Mouse (Mus musculus): ENCODE measurements at regions not wholly inside any gene's neighbourhood (a gene's known extent, or its start where the extent isn't known, plus 50 kb on each side); places are given as distances from the start of the nearest gene placed in this dataset.

DNA sequence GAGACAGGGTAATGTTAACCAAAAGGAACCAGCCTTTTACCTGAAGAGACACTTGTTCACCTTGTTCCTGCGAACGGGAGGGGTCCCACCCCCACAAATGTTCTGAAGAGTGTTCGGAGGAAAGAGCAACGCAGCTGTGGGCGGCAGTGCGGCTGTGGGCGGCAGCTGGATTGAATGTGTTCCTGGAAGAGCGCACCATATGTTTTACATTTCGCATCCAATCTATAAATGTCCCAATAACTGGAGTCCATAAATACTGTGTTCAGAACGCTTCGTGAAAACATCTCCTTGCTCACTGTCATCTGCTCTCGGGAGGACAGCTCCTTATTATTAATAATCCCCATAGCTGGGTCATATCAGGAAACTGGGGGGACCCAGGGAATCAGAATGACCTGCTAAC lies 309.2 kb upstream of the Hs6st1 start:
- TF ChIP-seq CTCF (IDR thresholded peaks at IDR 0.05; ENCODE audit: extremely low read depth, insufficient read length, insufficient replicate concordance, low read depth, low read length) (no peak), POLR2A (IDR thresholded peaks at IDR 0.05; ENCODE audit: low read depth, low read length) (no peak)
